Mouse (Mus musculus) cerebellum, postnatal 36 days (tissue): ENCODE measurements at regions not wholly inside any gene's neighbourhood (a gene's known extent, or its start where the extent isn't known, plus 50 kb on each side); places are given as distances from the start of the nearest gene placed in this dataset.
"Not testable (repeated sequence)": the region's sequence is repeated elsewhere in the genome, so short reads cannot be mapped to it uniquely, and the experiment has no call there.

ENCODE experiments used
- DNase-seq, 2 experiments: peaks; one replicate each; pipeline ENCODE4 v3.0.0; 2021 to 2022; ENCODE audit warnings: mixed read lengths in 2 of 2

DNA sequence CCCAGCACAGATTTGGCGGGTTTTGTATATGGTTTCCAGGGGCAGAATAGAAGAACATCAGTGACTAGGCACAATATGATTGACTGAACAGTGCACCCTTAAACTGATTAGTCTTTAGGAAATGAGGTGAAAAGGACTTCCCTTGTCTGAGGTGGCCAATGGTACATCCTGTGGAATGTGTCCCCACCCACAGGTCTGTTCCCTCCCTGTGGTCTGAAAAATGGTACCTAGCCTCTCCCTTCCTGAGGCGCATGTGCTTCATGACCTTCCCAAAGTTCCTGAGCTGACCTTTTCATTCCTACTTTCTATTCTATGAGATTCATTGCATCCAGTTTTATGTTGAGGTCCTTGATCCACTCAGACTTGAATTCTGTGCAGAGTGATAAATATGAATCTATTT is 76.0 kb downstream of the Zfp97 start:
- not testable (repeated sequence) for DNase-seq

DNA sequence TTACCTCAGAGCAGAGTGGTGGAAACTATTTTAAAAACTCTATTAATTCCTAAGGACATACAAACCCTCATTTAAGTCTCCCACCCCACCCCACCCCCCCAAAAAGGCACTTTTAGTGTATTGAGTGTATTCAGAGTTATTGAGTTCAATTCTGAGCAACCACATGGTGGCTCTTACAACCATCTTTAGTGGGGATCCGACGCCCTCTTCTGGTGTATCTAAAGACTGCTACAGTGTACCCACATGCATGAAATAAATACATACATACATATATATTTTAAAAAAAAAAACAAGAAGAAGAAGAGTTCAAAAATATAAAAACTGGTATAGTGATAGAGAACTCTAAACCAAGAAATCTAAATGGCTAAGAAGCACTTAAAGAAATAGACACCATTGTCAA is 107.9 kb downstream of the Zfp97 start:
- DNase-seq = no peak

DNA sequence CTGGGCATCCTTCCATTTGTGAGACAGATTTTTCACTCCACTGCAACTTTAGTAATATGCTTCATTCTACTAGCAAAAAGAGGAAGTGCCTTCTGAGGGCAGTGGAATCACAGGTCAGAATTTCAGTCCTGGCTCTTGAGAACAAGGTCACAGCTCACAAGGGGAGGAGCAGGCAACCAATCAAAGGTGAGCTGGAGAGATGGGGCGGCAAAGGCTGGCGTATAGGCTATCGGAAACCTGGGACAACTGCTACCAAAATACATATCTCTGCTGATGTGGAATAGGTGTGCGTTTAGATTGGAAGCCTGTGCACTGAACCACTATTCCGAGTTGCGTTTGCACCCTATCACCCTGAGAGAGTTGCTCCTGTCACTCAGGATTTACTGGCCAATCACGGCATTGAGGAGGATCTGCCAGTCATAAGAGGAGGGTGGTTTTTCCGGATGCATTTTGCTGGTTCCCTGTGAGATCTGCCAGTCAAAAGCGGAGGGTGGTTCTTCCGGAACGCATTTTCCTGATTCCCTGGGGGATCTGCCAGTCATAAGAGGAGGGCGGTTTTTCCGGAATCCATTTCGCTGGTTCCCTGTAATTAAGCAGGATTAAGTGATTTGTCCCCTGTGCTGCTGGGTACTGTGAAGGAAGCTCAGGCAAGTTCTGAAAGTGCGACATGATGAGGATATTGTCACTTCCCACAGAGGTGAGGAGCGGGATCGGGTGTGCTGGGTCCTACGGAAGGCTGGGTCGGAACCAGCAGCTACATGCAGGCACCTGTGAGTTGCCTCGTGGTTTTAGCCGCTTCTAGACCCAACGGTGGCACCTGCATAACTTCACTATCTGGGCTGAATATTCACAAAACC is 113.3 kb downstream of the Zfp97 start:
- peak; percentile 83 to 89 for DNase-seq

DNA sequence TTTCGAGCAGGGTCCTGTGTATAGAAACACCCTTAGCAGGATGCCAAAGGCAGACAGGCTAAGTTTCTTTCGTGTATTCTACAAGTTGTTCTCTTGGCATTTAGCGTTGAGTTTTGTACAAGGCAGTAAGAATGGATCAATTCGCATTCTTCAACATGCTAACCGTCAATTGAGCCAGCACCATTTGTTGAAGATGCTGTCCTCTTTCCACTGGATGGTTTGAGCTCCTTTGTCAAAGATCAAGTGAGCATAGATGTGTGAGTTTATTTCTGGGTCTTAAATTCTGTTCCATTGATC is 113.9 kb downstream of the Zfp97 start:
- not testable (repeated sequence) for DNase-seq
